Mouse (Mus musculus): ENCODE measurements around the gene Coq2.
A peak's percentile ranks its signal among the peaks of the same experiment; 100 is the strongest.

Gene Coq2

GRCm38 (mm10) chr5:100674711-100675376 lies at the start of gene Coq2:
Gene Coq2 (minus strand): TSS chr5:100675140.
- DNase-seq (ENCODE audit: extremely low spot score, low spot score): peak; percentile 81

GRCm38 (mm10) chr5:100719235-100720088 lies 44.5 kb upstream of the Coq2 start, which contains the start of gene Hpse:
Gene Hpse (minus strand): TSS chr5:100719716.
- peak; percentile 56 for DNase-seq (ENCODE audit: extremely low spot score, low spot score)

- no peak for DNase-seq (ENCODE audit: extremely low spot score, low spot score)
Observed at GRCm38 (mm10) chr5:100716762-100717161, 41.8 kb upstream of the Coq2 start.

GRCm38 (mm10) chr5:100711219-100711618 lies 36.3 kb upstream of the Coq2 start:
- DNase-seq (ENCODE audit: extremely low spot score, low spot score): no peak

- DNase-seq (ENCODE audit: extremely low spot score, low spot score): no peak
Observed at GRCm38 (mm10) chr5:100710012-100710411, 35.1 kb upstream of the Coq2 start.

GRCm38 (mm10) chr5:100709035-100709434 lies 34.1 kb upstream of the Coq2 start:
- DNase-seq (ENCODE audit: extremely low spot score, low spot score): no peak

- DNase-seq (ENCODE audit: extremely low spot score, low spot score): no peak
Observed at GRCm38 (mm10) chr5:100706675-100707074, 31.7 kb upstream of the Coq2 start.

- no peak for DNase-seq (ENCODE audit: extremely low spot score, low spot score)
Observed at GRCm38 (mm10) chr5:100704272-100704671, 29.3 kb upstream of the Coq2 start.

GRCm38 (mm10) chr5:100702325-100702724 lies 27.4 kb upstream of the Coq2 start:
- DNase-seq (ENCODE audit: extremely low spot score, low spot score): no peak

- no peak for DNase-seq (ENCODE audit: extremely low spot score, low spot score)
Observed at GRCm38 (mm10) chr5:100700861-100701620, 26.1 kb upstream of the Coq2 start.

GRCm38 (mm10) chr5:100697886-100698285 lies 22.9 kb upstream of the Coq2 start:
- DNase-seq (ENCODE audit: extremely low spot score, low spot score): no peak

- DNase-seq (ENCODE audit: extremely low spot score, low spot score): no peak
Observed at GRCm38 (mm10) chr5:100697398-100697797, 22.5 kb upstream of the Coq2 start.

GRCm38 (mm10) chr5:100685631-100686030 lies 10.7 kb upstream of the Coq2 start:
- no peak for DNase-seq (ENCODE audit: extremely low spot score, low spot score)

GRCm38 (mm10) chr5:100680542-100680933 lies 5.6 kb upstream of the Coq2 start:
- DNase-seq (ENCODE audit: extremely low spot score, low spot score): no peak

GRCm38 (mm10) chr5:100679911-100680541 lies 5.1 kb upstream of the Coq2 start:
- no peak for DNase-seq (ENCODE audit: extremely low spot score, low spot score)

- DNase-seq (ENCODE audit: extremely low spot score, low spot score): peak; percentile 87
Observed at GRCm38 (mm10) chr5:100673745-100674486, 1.0 kb downstream of the Coq2 start.

GRCm38 (mm10) chr5:100672403-100672802 lies 2.5 kb downstream of the Coq2 start:
- DNase-seq (ENCODE audit: extremely low spot score, low spot score): no peak

GRCm38 (mm10) chr5:100671897-100672296 lies 3.0 kb downstream of the Coq2 start:
- DNase-seq (ENCODE audit: extremely low spot score, low spot score): no peak

- peak; percentile 34 for DNase-seq (ENCODE audit: extremely low spot score, low spot score)
Observed at GRCm38 (mm10) chr5:100671398-100671797, 3.5 kb downstream of the Coq2 start.

- DNase-seq (ENCODE audit: extremely low spot score, low spot score): no peak
Observed at GRCm38 (mm10) chr5:100666965-100667364, 8.0 kb downstream of the Coq2 start.

- DNase-seq (ENCODE audit: extremely low spot score, low spot score): no peak
Observed at GRCm38 (mm10) chr5:100663854-100664253, 11.1 kb downstream of the Coq2 start.
